Mouse (Mus musculus) frontal cortex, adult 2 months (tissue): ENCODE measurements at regions not wholly inside any gene's neighbourhood (a gene's known extent, or its start where the extent isn't known, plus 50 kb on each side); places are given as distances from the start of the nearest gene placed in this dataset.

ENCODE experiments used
- DNase-seq, 2 experiments: peaks; one replicate each; pipeline ENCODE4 v3.0.0; 2022; ENCODE audit warnings: low spot score in 1 of 2; ENCODE audit errors: extremely low spot score in 1 of 2

GRCm38 (mm10) chr11:82668026-82668425 is 96.1 kb downstream of the Cct6b start:
- DNase-seq: no peak

GRCm38 (mm10) chr11:82664076-82664475 is 100.0 kb downstream of the Cct6b start:
- peak; percentile 17 to 62 for DNase-seq

GRCm38 (mm10) chr11:82662086-82662485 is 102.0 kb downstream of the Cct6b start:
- no peak for DNase-seq

- DNase-seq: no peak
Measured at GRCm38 (mm10) chr11:82651751-82652150, 112.4 kb downstream of the Cct6b start.

- DNase-seq: no peak
Measured at GRCm38 (mm10) chr11:82638513-82638912, 125.6 kb downstream of the Cct6b start.

- DNase-seq: no peak
Measured at GRCm38 (mm10) chr11:82632191-82632590, 131.9 kb downstream of the Cct6b start.

GRCm38 (mm10) chr11:82631387-82631786 is 132.7 kb downstream of the Cct6b start:
- peak in 1 of 2 experiments; percentile 37 for DNase-seq

- DNase-seq: no peak
Measured at GRCm38 (mm10) chr11:82626501-82627111, 137.5 kb downstream of the Cct6b start.

GRCm38 (mm10) chr11:82621061-82621460 is 143.1 kb downstream of the Cct6b start:
- DNase-seq: no peak

- DNase-seq: no peak
Measured at GRCm38 (mm10) chr11:82619418-82619817, 144.7 kb downstream of the Cct6b start.

- DNase-seq: no peak
Measured at GRCm38 (mm10) chr11:82618457-82618856, 145.7 kb downstream of the Cct6b start.

- no peak for DNase-seq
Measured at GRCm38 (mm10) chr11:82616856-82617255, 147.3 kb downstream of the Cct6b start.

GRCm38 (mm10) chr11:82614356-82614755 is 149.8 kb downstream of the Cct6b start:
- DNase-seq: no peak

GRCm38 (mm10) chr11:82613503-82613902 is 150.6 kb downstream of the Cct6b start:
- peak; percentile 24 to 84 for DNase-seq

- DNase-seq: peak in 1 of 2 experiments; percentile 45
Measured at GRCm38 (mm10) chr11:82612026-82612425, 152.1 kb downstream of the Cct6b start.

GRCm38 (mm10) chr11:82608963-82609362 is 155.2 kb downstream of the Cct6b start:
- DNase-seq: no peak

GRCm38 (mm10) chr11:82607661-82608060 is 156.5 kb downstream of the Cct6b start:
- no peak for DNase-seq

GRCm38 (mm10) chr11:82604251-82604835 is 159.8 kb downstream of the Cct6b start:
- no peak for DNase-seq

GRCm38 (mm10) chr11:82602818-82603217 is 161.3 kb downstream of the Cct6b start:
- DNase-seq: peak in 1 of 2 experiments; percentile 17

GRCm38 (mm10) chr11:82602250-82602649 is 161.9 kb downstream of the Cct6b start:
- DNase-seq: no peak

- DNase-seq: no peak
Measured at GRCm38 (mm10) chr11:82600151-82600550, 164.0 kb downstream of the Cct6b start.

- DNase-seq: no peak
Measured at GRCm38 (mm10) chr11:82597757-82598156, 166.4 kb downstream of the Cct6b start.
